Mouse (Mus musculus): ENCODE data around the gene Mup17.
"Not testable (repeated sequence)": the region's sequence is repeated elsewhere in the genome, so short reads cannot be mapped to it uniquely, and the experiment has no call there.

The Mup17 gene

GRCm38 (mm10) chr4:61595771-61596170 lies at the start of gene Mup17:
Mup17 (minus strand) TSS chr4:61595871.
- DNase-seq (ENCODE audit: low read depth, low spot score) = not testable (repeated sequence)

GRCm38 (mm10) chr4:61571561-61571960 lies 24.1 kb downstream of the Mup17 start:
- DNase-seq (ENCODE audit: low read depth, low spot score) = peak; percentile 40

- peak; percentile 42 for DNase-seq (ENCODE audit: low read depth, low spot score)
These were observed 39.8 kb downstream of the Mup17 start for GRCm38 (mm10) chr4:61555887-61556286.
